Mouse (Mus musculus): ENCODE measurements around the gene Pvr. TPM values are rescaled to one million over a fixed set of nuclear protein-coding genes. Genes with fewer than 3 reads are reported as not detected.
"Not testable (repeated sequence)": the region's sequence is repeated elsewhere in the genome, so short reads cannot be mapped to it uniquely, and the experiment has no call there.

Pvr gene
- total RNA-seq, 2 experiments from 2014 or later = 10.7 to 13.3 TPM

- intact Hi-C loops (cut with DNase I) = no loop called here
Observed at GRCm38 (mm10) chr7:19935961-19936360, 15.0 kb upstream of the Pvr start.

GRCm38 (mm10) chr7:19935171-19935751, 14.3 kb upstream of the Pvr start:
- DNase-seq (ENCODE audit: low spot score in 2 of 2) = no peak

More at GRCm38 (mm10) chr7:19935961-19936360, 15.0 kb upstream of the Pvr start:
- DNase-seq (ENCODE audit: low spot score in 2 of 2) = no peak

GRCm38 (mm10) chr7:19932877-19933809, 12.2 kb upstream of the Pvr start:
- intact Hi-C loops (cut with DNase I) = no loop called here
- peak; percentile 80 to 93 for DNase-seq (ENCODE audit: low spot score in 2 of 2)

More at GRCm38 (mm10) chr7:19935171-19935751, 14.3 kb upstream of the Pvr start:
- intact Hi-C loops (cut with DNase I) = no loop called here

GRCm38 (mm10) chr7:19932133-19932876, 11.3 kb upstream of the Pvr start:
- intact Hi-C loops (cut with DNase I) = no loop called here
- DNase-seq (ENCODE audit: low spot score in 2 of 2) = no peak

GRCm38 (mm10) chr7:19930481-19930880, 9.5 kb upstream of the Pvr start:
- DNase-seq (ENCODE audit: low spot score in 2 of 2); intact Hi-C loops (cut with DNase I): not testable (repeated sequence)

- intact Hi-C loops (cut with DNase I) = no loop called here
- no peak for DNase-seq (ENCODE audit: low spot score in 2 of 2)
Observed at GRCm38 (mm10) chr7:19928486-19928885, 7.5 kb upstream of the Pvr start.

GRCm38 (mm10) chr7:19926849-19927480, 6.0 kb upstream of the Pvr start:
- no peak for DNase-seq (ENCODE audit: low spot score in 2 of 2)
- intact Hi-C loops (cut with DNase I) = no loop called here

GRCm38 (mm10) chr7:19925376-19925775, 4.4 kb upstream of the Pvr start:
- intact Hi-C loops (cut with DNase I) = no loop called here

GRCm38 (mm10) chr7:19923797-19924196, 2.8 kb upstream of the Pvr start:
- intact Hi-C loops (cut with DNase I) = no loop called here
- DNase-seq (ENCODE audit: low spot score in 2 of 2) = no peak

More at GRCm38 (mm10) chr7:19925376-19925775, 4.4 kb upstream of the Pvr start:
- no peak for DNase-seq (ENCODE audit: low spot score in 2 of 2)

- intact Hi-C loops (cut with DNase I) = no loop called here
- no peak for DNase-seq (ENCODE audit: low spot score in 2 of 2)
Observed at GRCm38 (mm10) chr7:19923354-19923753, 2.4 kb upstream of the Pvr start.

GRCm38 (mm10) chr7:19920166-19920505, 824 bp downstream of the Pvr start:
- intact Hi-C loops (cut with DNase I) = no loop called here
- DNase-seq (ENCODE audit: low spot score in 2 of 2) = no peak

- DNase-seq (ENCODE audit: low spot score in 2 of 2) = no peak
- intact Hi-C loops (cut with DNase I) = no loop called here
Observed at GRCm38 (mm10) chr7:19914558-19914957, 6.4 kb downstream of the Pvr start.

- DNase-seq (ENCODE audit: low spot score in 2 of 2) = no peak
- intact Hi-C loops (cut with DNase I) = no loop called here
Observed at GRCm38 (mm10) chr7:19911695-19912524, 9.1 kb downstream of the Pvr start.

- DNase-seq (ENCODE audit: low spot score in 2 of 2) = no peak
Observed at GRCm38 (mm10) chr7:19911292-19911658, 9.7 kb downstream of the Pvr start.

GRCm38 (mm10) chr7:19910421-19911291, 10.3 kb downstream of the Pvr start:
- intact Hi-C loops (cut with DNase I) = loop anchor here (1.0 kb wide), 1 partner anchor 46 kb away; no protein-coding TSS in a partner anchor
- peak; percentile 71 to 76 for DNase-seq (ENCODE audit: low spot score in 2 of 2)

More at GRCm38 (mm10) chr7:19911292-19911658, 9.7 kb downstream of the Pvr start:
- intact Hi-C loops (cut with DNase I) = no loop called here

GRCm38 (mm10) chr7:19889881-19890280, 31.1 kb downstream of the Pvr start:
- intact Hi-C loops (cut with DNase I) = no loop called here
- DNase-seq (ENCODE audit: low spot score in 2 of 2) = no peak

- intact Hi-C loops (cut with DNase I) = no loop called here
- no peak for DNase-seq (ENCODE audit: low spot score in 2 of 2)
Observed at GRCm38 (mm10) chr7:19887849-19888248, 33.1 kb downstream of the Pvr start, which contains the start of gene Ceacam19. Gene Ceacam19 (minus strand): TSS chr7:19887965.

GRCm38 (mm10) chr7:19880754-19881153, 40.2 kb downstream of the Pvr start:
- intact Hi-C loops (cut with DNase I) = no loop called here
- no peak for DNase-seq (ENCODE audit: low spot score in 2 of 2)
